Mouse (Mus musculus): ENCODE results near the gene Robo4. TPM values are rescaled to one million over a fixed set of nuclear protein-coding genes. Genes with fewer than 3 reads are reported as not detected.

The Robo4 gene
- 11.2 and 11.4 TPM in 2 replicates for polyA plus RNA-seq (2012; rRNA removed)

DNA sequence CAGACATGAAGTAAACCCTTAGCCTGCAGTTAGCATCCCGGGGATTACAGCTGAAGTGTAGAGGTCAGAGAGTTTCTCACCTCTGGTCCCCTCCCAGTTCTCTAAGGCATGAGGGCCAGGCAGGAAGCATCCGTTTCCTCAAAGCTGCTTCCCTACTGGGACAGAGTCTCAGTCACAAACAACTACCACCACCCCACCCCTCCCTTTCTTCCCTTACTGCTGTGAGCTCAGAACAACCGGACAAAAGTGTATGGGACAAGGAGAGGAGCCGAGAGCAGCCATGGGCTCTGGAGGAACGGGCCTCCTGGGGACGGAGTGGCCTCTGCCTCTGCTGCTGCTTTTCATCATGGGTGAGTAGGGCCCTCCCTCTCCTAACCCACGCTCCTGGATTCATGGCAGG lies at the start of gene Robo4:
Gene Robo4 (plus strand): TSS at position 96 of the 400 bp plus-strand sequence.
- Histone ChIP-seq H3K36me3 (ENCODE audit: control insufficient read depth, insufficient read depth, low read length) (no peaks in the 10 kb centered on the region), H3K4me1 (ENCODE audit: control insufficient read depth, insufficient read depth, insufficient read length) (no peaks in the 10 kb centered on the region), H3K4me3 (ENCODE audit: extremely low read depth, insufficient read depth, insufficient read length) (peak within 1 kb of the TSS; percentile 21; the same call in 1 of the 2 replicates), H3K27ac (ENCODE audit: insufficient read depth, low read length) (0 out of 2 replicates have a peak within 1 kb of the TSS, but pooled peaks have one; percentile 25), H3K27me3 (ENCODE audit: control insufficient read depth, insufficient read depth, low read length) (no peaks in the 10 kb centered on the region)
- no peak for DNase-seq (ENCODE audit: low read depth in 1 of 2, low spot score in 2 of 2)
- no peak for TF ChIP-seq CTCF (IDR thresholded peaks at IDR 0.05; ENCODE audit: extremely low read depth, insufficient read depth, insufficient read length, insufficient replicate concordance)
- TF ChIP-seq POLR2A (IDR thresholded peaks at IDR 0.05; ENCODE audit: low read depth, low read length): no peak
- 10% methylated on average over 7 of the region's 7 CpGs for WGBS

DNA sequence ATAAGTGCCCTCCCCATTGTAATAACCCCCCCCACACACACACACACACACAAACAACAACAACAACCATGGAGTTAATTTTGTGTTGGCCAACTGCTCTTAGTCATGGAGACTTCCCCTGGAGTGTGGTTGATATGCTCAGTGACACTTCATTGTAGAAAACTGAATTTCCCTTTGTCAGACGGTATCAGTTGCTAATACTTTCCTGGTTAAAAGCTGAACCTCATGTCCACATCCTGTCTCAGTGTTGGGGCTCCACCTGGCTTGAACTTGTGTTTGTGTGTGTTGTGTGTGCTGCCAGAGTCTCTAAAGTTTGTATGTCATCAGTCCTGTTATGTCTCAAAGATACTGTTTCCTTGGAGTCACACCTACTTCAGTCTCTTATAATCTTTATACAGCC lies 47.2 kb upstream of the Robo4 start:
- H3K36me3 ChIP-seq (ENCODE audit: control insufficient read depth, insufficient read depth, low read length): no peaks in the 10 kb centered on the region
- H3K4me1 ChIP-seq (ENCODE audit: control insufficient read depth, insufficient read depth, insufficient read length): no peaks in the 10 kb centered on the region
- no peak overlapping the region for H3K4me3 ChIP-seq (ENCODE audit: extremely low read depth, insufficient read depth, insufficient read length)
- DNase-seq (ENCODE audit: low read depth in 1 of 2, low spot score in 2 of 2): no peak
- no peak overlapping the region for H3K27ac ChIP-seq (ENCODE audit: insufficient read depth, low read length)
- no peaks in the 10 kb centered on the region for H3K27me3 ChIP-seq (ENCODE audit: control insufficient read depth, insufficient read depth, low read length)
- WGBS: 20% methylated on average over 1 of the region's 1 CpGs
- TF ChIP-seq POLR2A (IDR thresholded peaks at IDR 0.05; ENCODE audit: low read depth, low read length) (no peak), CTCF (IDR thresholded peaks at IDR 0.05; ENCODE audit: extremely low read depth, insufficient read depth, insufficient read length, insufficient replicate concordance) (no peak)

DNA sequence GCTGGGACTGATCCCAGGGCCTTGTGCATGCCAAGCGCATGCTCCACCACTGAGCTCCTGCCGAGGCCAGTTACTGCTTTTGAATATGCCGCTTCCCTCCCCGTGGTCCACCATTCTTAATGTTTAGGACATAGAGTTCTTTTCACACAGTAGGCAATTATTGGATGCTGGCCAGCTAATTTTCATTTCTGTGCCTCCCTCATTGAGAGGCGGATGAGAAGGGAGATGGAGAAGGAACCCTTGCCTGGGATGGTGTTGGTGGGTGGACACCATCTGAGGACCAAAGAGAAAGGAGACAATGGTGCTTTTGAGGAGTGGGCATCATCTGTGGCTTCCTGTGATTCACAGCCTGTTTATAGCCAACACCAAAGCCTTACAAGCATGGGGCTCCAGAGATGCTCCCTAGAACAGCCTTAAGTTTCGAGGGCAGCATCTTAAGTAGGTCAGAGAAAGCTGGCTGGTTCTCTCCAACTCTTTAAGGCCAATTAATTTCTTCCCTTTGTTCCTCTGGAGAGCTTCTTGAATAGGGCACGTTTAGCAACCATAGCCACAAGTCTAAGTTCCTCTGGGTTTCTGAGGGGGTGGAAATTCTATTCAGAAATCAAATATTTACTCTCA lies 42.9 kb upstream of the Robo4 start:
- Histone ChIP-seq H3K36me3 (ENCODE audit: control insufficient read depth, insufficient read depth, low read length) (no peaks in the 10 kb centered on the region), H3K27me3 (ENCODE audit: control insufficient read depth, insufficient read depth, low read length) (no peaks in the 10 kb centered on the region), H3K4me3 (ENCODE audit: extremely low read depth, insufficient read depth, insufficient read length) (no peak overlapping the region), H3K4me1 (ENCODE audit: control insufficient read depth, insufficient read depth, insufficient read length) (no peaks in the 10 kb centered on the region), H3K27ac (ENCODE audit: insufficient read depth, low read length) (no peak overlapping the region)
- no peak for TF ChIP-seq CTCF (IDR thresholded peaks at IDR 0.05; ENCODE audit: extremely low read depth, insufficient read depth, insufficient read length, insufficient replicate concordance)
- TF ChIP-seq POLR2A (IDR thresholded peaks at IDR 0.05; ENCODE audit: low read depth, low read length): no peak
- DNase-seq (ENCODE audit: low read depth in 1 of 2, low spot score in 2 of 2): no peak
- WGBS: 83% methylated on average over 7 of the region's 7 CpGs

DNA sequence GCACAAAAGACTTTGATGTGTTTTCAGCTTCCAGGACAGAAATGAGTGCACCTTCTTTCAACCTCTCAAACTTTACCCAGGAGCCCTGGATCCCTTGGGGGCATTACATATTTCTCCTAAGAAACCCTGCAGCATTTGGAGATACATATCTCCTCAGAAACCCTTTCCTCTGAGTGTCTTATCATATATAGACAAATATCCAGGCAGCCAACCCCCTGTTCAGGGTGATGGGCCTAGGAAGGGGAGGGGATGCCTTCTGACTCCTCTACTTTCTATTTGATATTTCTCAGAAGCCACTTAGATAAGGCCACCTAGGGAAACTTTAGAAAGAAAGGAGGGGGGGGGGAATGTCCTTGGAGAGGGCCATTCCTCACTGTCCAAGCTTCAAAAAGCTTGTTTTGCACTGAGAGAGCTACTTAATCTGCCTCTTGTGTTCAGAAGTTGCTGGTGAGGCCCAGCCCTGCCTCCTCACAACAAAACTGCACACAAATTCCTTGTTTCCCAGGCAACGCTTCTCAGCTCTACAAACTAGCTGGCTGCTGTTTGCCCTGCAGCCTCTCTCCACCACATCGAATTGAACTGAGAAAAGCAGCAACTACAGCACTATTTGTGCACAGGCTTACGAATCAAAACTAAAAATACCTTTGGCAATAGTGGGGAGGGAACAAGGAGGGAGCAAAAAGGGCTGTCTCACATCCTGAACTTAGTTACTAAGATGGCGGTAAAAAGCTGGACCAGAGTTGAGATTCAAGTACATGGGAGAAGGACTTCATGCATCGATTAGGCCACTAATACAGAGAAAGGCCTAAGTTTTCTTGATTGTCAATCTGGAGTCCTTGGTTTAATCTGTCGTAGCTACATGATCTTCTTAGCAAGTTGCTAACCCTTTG lies 42.1 kb upstream of the Robo4 start:
- Histone ChIP-seq H3K36me3 (ENCODE audit: control insufficient read depth, insufficient read depth, low read length) (no peaks in the 10 kb centered on the region), H3K4me3 (ENCODE audit: extremely low read depth, insufficient read depth, insufficient read length) (no peak overlapping the region), H3K4me1 (ENCODE audit: control insufficient read depth, insufficient read depth, insufficient read length) (no peaks in the 10 kb centered on the region), H3K27me3 (ENCODE audit: control insufficient read depth, insufficient read depth, low read length) (no peaks in the 10 kb centered on the region), H3K27ac (ENCODE audit: insufficient read depth, low read length) (no peak overlapping the region)
- TF ChIP-seq POLR2A (IDR thresholded peaks at IDR 0.05; ENCODE audit: low read depth, low read length): no peak
- no peak for TF ChIP-seq CTCF (IDR thresholded peaks at IDR 0.05; ENCODE audit: extremely low read depth, insufficient read depth, insufficient read length, insufficient replicate concordance)
- no peak for DNase-seq (ENCODE audit: low read depth in 1 of 2, low spot score in 2 of 2)
- WGBS: 80% methylated on average over 6 of the region's 6 CpGs

DNA sequence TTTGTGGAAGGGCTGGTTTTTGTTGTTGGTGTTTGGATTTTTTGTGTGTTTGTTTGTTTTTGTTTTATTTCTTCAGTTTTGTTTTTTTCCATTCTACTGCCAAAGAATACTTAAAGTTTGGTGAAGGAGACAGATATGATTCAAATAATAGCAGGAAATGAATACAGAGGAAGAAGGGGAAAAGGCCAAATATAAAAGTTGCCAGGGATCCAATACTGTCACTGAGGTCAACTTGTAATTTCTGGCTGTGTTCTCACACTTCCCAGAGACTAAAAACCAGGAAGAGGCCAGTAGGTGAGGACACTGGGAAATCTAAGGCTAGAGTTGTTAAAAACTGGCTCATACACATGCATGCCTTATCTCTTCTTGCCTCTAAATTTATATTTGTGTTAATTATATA lies 39.6 kb upstream of the Robo4 start:
- no peak for DNase-seq (ENCODE audit: low read depth in 1 of 2, low spot score in 2 of 2)
- Histone ChIP-seq H3K27me3 (ENCODE audit: control insufficient read depth, insufficient read depth, low read length) (no peaks in the 10 kb centered on the region), H3K36me3 (ENCODE audit: control insufficient read depth, insufficient read depth, low read length) (no peaks in the 10 kb centered on the region), H3K27ac (ENCODE audit: insufficient read depth, low read length) (no peak overlapping the region), H3K4me3 (ENCODE audit: extremely low read depth, insufficient read depth, insufficient read length) (no peak overlapping the region), H3K4me1 (ENCODE audit: control insufficient read depth, insufficient read depth, insufficient read length) (no peaks in the 10 kb centered on the region)
- no peak for TF ChIP-seq CTCF (IDR thresholded peaks at IDR 0.05; ENCODE audit: extremely low read depth, insufficient read depth, insufficient read length, insufficient replicate concordance)
- TF ChIP-seq POLR2A (IDR thresholded peaks at IDR 0.05; ENCODE audit: low read depth, low read length): no peak

DNA sequence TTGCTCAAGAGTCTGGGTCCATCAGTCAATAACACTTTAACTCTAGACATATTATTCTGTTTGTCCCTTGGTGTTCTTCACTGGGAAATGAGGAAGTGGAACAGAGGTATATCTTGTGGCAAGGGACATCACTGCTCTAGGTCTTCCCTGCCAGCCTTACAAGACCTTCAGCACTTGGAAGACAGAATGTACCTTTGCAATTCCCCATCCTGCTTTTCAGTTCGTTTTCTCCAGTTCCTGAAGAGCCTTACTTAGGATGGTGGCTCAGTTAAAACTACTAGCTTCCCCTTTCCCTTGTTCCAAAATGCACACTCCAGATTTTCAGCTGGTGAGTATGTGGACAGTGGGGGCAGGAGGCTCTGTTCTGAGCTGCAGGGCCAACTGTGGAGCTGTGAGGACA lies 38.8 kb upstream of the Robo4 start:
- no peaks in the 10 kb centered on the region for H3K4me1 ChIP-seq (ENCODE audit: control insufficient read depth, insufficient read depth, insufficient read length)
- H3K4me3 ChIP-seq (ENCODE audit: extremely low read depth, insufficient read depth, insufficient read length): no peak overlapping the region
- no peaks in the 10 kb centered on the region for H3K36me3 ChIP-seq (ENCODE audit: control insufficient read depth, insufficient read depth, low read length)
- DNase-seq (ENCODE audit: low read depth in 1 of 2, low spot score in 2 of 2): no peak
- no peak overlapping the region for H3K27ac ChIP-seq (ENCODE audit: insufficient read depth, low read length)
- H3K27me3 ChIP-seq (ENCODE audit: control insufficient read depth, insufficient read depth, low read length): no peaks in the 10 kb centered on the region
- TF ChIP-seq POLR2A (IDR thresholded peaks at IDR 0.05; ENCODE audit: low read depth, low read length) (no peak), CTCF (IDR thresholded peaks at IDR 0.05; ENCODE audit: extremely low read depth, insufficient read depth, insufficient read length, insufficient replicate concordance) (no peak)
- WGBS: 56% methylated on average over 1 of the region's 1 CpGs

DNA sequence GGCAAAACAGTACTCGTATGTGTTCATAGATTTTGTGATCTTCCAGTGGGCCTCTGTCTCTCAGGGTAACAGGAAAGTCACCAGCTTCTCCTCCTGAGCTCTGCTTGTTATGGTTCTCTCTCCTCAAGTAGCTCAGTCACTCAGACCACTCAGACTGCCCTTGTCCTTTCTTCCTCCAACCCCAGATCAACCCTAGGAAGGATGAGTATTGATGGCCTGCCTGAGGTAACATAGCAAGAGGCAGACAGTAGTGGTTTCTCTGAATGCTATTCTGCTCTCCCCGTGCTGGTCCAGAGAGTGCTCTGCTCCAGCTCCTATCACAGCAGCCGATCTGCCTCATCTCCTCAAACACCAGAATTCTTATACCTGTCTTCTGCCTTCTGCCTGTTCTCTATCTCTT lies 38.1 kb upstream of the Robo4 start:
- H3K36me3 ChIP-seq (ENCODE audit: control insufficient read depth, insufficient read depth, low read length): no peaks in the 10 kb centered on the region
- H3K4me3 ChIP-seq (ENCODE audit: extremely low read depth, insufficient read depth, insufficient read length): no peak overlapping the region
- 87% methylated on average over 3 of the region's 3 CpGs for WGBS
- no peak for DNase-seq (ENCODE audit: low read depth in 1 of 2, low spot score in 2 of 2)
- no peak overlapping the region for H3K27ac ChIP-seq (ENCODE audit: insufficient read depth, low read length)
- H3K27me3 ChIP-seq (ENCODE audit: control insufficient read depth, insufficient read depth, low read length): no peaks in the 10 kb centered on the region
- no peaks in the 10 kb centered on the region for H3K4me1 ChIP-seq (ENCODE audit: control insufficient read depth, insufficient read depth, insufficient read length)
- TF ChIP-seq CTCF (IDR thresholded peaks at IDR 0.05; ENCODE audit: extremely low read depth, insufficient read depth, insufficient read length, insufficient replicate concordance) (no peak), POLR2A (IDR thresholded peaks at IDR 0.05; ENCODE audit: low read depth, low read length) (no peak)
